Mouse (Mus musculus) embryo, embryonic 10 days (tissue): ENCODE measurements at regions not wholly inside any gene's neighbourhood (a gene's known extent, or its start where the extent isn't known, plus 50 kb on each side); places are given as distances from the start of the nearest gene placed in this dataset.
"Not testable (repeated sequence)": the region's sequence is repeated elsewhere in the genome, so short reads cannot be mapped to it uniquely, and the experiment has no call there.

Source experiments
- DNase-seq: peaks from one replicate; pipeline ENCODE4 v3.0.0-alpha.2; 2015; ENCODE audit warnings: low spot score

DNA sequence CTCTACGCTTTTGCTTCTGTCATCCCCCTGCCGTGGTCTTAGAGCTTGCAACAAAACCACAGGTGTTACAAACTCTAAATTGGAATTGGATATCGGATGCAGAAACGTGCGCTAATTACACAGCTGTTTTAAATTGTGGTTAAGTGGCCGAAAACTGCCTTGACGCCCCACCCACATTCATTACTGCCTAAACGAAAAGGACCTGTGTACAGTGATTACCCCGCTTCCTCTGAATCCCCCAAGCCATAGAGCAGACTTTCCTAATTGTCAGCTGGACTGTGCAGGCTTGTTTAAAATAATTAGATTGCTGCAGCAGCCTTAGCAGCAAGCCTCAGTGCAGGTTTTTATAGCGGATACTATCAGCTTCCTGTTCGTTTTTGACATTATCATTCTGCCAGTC, 94.7 kb downstream of the Cxxc4 start:
- DNase-seq: peak; percentile 41

DNA sequence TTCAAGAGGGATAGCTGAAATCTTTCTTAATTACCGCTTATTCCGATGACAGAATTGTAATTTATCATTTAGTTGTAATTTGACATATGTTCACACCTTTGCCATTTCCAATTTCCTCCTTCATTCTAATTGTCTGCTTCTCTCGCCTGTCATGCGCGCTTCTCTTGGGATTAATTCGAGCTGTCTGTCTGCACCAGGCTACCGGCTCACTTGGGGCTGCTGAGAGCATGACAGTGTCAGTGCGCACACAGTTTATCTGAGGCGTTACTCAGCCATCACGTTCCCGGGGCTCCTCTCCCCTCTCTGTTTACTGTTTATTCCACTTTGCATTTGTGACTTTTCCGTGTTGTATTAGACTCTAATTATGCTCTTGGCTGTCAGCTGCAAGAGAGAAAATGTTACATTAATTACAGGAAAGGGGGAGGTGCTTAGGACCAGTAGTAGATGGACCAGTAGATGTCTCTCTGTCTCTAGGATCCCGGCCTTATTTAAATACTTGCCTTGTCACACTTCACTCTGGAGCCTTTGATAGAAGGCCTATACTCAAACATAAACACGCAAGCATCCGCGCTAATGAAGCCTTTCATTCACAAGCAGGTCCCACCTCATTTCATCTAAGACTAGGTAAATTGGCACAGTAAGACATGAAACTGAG, 95.3 kb downstream of the Cxxc4 start:
- DNase-seq: peak; percentile 39

DNA sequence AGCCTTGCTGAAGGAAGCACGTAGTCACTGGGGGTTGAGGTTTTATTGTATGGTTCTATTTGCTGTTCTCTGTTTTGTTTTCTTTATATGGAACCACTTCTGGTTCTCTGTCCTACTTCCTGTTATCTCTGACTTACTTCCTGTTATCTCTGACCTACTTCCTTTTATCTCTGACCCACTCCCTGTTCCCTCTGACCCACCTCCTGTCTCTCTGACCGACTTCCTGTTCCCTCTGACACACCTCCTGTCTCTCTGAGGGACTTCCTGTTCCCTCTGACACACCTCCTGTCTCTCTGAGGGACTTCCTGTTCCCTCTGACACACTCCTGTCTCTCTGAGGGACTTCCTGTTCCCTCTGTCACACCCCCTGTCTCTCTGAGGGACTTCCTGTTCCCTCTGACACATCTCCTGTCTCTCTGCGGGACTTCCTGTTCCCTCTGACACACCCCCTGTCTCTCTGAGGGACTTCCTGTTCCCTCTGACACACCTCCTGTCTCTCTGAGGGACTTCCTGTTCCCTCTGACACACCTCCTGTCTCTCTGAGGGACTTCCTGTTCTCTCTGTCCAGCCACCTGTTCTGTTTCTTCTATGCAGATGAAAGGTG, 102.9 kb downstream of the Cxxc4 start:
- DNase-seq: not testable (repeated sequence)

DNA sequence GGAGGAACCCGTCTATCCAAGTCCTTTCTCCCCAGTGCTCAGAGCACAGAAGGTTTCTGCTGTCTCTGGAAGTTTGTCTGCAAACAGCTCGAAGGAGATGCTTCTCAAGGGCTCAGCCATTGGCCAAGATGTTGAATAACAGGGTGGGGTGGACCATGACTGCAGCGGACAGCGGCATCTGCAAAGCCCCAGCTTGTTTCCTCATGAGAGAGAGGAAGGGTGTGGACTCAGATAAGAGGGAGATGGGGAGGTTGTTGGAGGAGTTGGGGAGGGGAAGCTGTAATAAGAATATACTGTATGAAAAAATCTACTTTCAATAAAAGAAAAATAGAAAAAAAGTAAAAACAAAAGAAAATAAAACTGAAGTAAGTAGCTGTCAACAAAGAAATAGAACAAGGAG, 129.7 kb downstream of the Cxxc4 start:
- no peak for DNase-seq

DNA sequence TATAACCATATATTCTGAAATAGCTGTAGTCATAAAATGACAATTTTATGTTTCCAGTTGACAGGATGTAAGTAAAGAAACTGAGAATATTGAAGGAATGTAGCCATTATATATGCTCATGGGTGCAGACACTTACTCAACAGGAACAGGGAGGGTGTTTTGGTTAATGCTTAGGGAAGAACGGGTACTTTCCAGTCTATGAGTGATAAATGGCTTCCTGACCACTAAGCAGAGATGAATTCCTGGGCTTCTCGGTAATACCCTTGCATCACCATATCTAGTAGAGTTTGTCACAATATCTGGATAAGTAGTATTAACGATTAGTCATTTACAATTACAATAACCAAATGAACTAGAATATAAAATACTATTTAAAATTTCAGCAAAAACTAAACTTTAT, 130.5 kb downstream of the Cxxc4 start:
- DNase-seq: no peak

DNA sequence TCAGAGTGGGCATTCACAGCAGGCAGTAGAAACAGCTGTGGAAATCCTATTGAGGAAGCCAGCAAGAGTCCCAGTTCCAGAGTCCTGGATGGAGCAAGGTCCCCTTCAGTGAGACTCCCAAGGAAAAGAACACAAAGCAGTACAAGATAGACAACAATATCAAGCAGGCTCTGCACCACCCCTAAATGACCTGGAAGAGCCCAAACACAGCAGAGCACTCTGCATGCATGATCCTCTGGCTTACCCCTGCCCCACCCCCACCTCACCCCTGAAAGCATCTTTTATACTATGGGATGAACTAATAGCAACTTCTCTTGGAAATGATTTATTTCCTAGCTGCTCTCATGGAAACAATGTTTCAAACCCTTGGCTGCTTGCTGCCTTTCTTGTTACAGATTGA, 132.3 kb downstream of the Cxxc4 start:
- DNase-seq: no peak

DNA sequence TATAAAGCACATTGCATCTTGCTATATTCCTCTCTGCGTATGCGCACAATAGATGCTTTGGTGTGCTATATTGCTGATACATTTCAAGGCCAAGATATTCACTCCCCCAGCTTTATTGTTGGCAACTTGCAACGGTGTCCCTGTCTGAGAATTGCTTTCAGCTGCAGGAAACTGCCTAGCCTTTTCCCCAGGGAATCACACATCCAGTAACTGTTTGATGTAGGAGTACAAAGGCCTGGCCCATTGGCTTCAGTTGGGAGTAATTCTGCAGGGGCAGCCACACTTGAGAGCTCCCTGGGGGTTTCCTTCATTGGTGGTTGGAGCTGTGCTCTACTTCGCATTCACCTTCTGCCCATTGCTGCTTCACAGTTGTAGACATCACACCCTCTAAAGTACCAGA, 132.8 kb downstream of the Cxxc4 start:
- DNase-seq: peak; percentile 31

DNA sequence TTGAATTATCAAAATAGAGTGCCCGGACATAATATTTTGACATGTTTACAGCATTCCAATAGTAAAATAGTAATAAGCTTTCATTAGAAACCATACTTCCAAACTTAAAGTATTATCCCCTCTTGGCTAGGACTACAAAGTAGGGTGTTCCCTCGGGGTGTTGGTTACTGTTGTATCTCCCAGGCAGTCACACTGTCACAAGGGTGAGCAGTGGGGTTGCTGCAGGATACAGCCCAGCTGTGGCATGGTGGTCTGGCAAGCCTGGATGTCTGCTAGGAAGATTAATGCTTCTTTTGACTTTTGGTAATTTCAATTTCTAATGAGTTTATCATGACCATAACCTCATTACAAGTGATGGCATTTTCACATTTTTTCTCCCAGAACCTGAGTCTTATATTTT, 143.3 kb downstream of the Cxxc4 start:
- no peak for DNase-seq

DNA sequence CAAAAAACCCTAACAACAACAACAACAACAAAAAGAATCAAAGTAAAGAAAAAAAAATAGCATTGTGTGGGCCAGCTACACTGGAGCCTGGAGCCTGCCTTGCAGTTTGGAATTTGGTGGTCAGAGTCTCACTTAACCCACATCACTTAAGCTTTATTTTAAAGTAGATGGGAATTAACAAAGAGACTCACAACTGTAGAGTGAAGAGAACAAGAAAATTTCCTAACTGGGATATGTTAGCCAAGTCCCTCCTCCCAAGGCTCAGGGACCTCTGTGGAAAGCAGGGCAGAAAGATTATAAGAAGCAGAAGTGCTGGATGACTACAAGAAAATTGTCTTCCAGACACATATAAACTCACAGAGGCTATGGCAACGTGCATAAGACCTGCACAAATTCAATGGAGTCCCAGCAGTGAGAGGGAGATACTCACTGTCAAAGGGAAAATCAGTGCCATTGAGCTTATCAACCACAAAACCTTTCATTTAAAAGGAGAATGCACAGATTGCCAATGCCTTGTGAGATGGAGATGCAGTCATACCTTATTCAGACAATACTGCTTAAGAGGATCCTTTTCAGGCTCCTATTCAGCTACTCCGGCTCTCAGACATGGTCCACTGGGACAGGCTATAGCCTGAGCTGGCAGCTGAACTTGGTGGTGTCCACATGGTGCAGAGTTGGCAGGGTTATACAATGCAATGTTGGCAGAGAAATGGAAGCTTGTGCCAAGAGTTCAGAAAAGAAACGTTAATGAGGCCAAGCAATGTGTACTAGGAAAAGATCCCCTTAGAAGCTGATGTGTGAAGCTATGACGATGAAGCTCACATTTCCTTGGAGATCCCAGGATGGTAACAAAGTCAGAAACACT, 154.4 kb downstream of the Cxxc4 start:
- no peak for DNase-seq

DNA sequence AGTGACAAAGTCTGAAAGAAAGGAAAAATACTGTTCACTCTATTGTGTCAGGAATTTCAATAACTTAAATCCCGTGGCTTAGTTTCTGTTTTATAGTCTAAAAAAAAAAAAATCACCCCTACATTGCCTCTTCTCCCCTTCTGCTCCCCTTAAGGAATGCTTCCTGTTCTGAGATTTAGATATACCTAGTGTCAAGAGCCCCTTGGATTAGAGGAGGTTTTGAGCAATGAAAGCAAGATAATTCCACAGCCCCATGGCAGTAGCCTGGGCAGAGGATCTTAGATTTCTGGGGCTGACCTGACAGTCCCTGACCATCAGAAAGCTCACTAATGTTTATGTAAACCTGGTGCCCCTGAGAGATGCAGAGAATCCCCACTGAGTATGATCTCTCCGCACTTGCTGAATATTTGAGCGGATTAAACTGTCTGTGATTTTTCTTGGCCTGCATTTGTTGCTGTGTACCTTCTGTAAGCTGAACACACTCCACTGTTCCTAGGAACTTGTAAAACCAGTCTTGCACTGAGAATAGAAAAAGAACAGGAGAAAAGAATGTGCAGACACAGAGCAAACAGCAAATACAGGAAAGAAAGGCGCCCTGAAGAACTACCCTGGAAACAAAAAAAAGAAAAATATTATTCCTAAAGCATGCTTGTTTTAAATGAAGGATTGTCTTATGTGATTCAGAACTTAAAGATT, 164.3 kb downstream of the Cxxc4 start:
- peak; percentile 9 for DNase-seq

DNA sequence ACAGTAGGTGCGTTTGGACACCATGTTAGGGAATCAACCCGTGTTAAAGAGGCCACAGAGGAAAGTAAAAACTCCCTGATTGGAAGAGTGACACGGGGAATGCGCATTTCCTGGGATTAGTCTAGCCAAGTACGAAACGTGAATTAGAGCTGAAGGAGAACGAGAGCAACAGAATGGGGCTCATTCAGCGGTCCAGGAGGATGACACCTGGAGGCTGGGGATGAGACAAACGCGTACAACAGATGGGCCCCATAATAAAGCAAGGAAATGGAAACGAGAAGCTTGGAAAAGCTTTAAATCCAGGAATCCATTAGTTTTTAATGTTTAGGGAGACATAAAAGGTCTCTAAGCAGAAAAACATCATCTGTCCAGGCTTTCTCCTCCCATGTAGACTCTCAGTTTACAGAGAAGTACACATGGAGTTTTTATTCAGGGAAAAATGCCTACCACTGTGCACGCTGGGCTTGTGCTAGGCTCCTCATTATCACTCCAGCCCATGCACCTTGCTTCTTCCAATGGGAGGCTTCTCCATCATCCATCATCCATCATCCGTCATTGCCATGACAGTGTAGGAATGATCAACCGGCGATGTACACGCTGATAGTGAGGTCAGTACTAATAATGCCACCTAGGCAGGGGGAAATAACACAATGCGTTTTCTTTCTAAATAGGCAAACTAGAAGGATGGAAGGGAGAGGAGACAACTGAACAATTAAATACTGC, 179.5 kb downstream of the Cxxc4 start:
- DNase-seq: peak; percentile 8

DNA sequence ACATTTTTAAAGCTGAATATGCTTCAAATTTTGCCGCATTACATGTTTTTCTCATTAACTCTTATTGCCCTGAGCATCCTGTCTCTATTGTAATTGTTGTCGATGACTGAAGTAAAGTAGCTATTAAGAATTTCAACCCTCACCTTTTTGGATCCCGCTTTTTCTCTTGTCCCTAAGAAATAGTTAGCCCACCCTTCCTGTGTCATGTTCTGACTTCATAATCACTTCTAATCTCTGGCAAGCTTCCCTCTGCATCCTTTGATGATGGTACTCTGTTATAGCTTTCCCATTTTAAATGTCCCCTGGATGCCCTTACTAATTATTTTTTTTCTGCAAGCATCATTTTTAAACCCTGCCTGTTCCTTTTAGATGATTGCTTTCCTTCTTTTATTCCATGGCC, 191.3 kb downstream of the Cxxc4 start:
- no peak for DNase-seq

DNA sequence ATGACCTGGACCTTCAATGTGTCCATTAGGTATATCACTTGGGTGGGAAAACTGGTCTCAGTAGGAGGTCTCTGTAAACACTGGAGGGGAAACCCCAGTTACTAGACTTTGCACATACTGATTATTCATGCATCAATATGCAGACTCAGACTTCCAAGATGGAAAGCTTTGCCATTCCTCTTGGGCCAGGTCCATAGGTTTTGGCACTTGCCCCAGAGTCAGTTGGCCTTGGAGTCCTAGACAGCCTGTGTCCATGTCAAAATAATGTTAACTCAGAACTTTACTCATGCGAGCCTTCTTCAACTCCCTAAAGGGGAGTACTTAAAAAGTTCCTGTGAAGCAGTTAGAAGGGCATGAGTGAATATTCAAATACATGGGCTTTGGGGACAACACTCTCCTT, 230.3 kb downstream of the Cxxc4 start:
- no peak for DNase-seq

DNA sequence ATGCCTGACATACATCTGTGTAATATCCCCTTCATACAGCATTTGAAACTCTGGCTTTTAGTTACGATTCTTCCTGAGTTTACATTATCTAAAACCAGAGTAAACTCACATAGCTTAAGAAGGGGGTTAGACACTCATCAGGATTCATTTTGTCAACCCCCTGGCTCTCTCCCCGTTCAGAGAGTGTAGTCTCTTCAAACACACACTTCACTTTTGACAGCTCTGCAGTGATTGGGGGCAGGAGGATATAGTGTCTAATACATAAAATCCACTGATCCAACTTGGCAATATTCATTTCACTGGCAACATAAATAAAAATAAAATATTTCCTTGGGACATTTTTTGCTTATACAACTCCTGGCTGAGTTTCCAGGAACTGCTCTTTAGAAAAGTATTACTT, 251.0 kb downstream of the Cxxc4 start:
- DNase-seq: no peak

DNA sequence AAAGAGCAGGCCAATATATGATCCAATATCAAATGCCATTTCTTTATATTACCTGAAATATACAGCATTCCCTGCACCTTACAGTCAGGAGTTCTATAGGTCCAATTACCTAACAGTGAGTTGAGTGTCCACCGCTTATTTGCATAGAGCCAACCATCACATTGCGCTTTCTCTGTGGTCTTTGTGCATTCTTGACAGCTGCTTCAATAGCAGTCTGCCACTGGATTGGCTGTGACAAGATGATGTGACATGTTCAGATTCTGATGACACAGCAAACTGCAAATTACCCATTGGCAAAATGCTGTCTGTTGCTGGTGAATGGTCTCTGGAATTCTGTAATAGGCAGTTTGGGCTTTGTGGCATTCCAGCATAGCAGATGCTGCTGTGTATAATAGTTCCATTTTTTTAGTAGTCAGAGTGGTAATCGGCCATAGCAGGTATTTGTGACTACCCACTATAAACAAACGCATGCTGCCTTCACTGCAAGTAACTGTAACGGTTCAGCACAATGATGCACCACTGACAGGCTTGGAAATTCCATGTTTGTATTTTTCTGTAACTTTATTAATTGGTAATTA, 253.8 kb downstream of the Cxxc4 start:
- no peak for DNase-seq

DNA sequence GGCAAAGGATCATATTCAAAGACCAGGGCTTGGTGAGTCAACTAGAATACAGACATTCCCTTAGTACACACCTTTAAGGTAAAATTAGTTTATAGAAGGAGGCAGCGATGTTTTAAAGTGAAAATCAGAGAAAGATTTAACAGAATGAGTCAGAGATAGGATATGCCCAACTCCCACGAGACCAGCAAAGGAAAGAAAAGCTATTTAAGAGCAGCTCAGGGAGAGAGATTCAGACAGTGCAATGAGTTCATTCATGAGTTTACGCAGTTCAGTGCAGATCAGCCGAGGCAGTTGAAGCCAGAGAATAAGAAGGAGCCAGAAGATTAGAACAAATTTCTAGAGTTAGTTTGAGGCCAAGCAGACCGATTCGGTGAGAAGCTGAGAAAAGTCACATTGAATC, 273.4 kb downstream of the Cxxc4 start:
- no peak for DNase-seq

DNA sequence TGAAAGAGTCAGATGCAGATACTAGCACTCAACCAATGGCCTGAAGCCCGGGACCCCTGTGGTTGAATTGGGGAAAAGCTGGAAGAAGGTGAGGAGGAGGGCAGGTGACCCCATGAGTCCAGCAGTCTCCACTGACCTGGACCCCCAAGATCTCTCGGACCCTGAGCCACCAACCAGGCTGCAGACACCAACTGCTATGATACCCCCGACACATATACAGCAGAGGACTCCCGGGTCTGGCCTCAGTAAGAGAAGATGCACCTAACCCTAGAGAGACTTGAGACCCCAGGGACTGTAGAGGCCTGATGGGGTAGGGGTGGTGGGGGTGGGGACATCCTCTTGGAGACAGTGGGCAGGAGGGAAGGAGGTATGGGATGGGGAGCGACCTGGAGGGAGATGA, 289.5 kb downstream of the Cxxc4 start:
- no peak for DNase-seq

DNA sequence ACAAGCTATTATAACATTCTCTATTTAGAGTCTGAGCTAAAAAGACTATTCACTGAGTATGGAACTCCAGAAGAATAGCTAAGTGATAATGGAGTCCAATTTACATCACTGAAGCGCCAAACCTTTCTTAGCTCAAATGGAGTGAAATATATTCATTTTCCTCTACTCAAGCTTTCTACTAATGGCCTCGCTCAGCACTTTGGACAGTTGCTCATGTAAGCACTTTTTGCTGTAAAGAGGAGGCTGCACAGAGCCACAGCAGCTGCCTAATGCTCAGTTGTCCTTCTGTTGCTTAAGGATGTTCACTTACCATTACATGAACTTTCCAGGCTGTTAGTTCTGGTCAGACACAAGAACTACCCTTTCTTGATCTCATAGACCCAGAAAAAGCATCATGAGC, 268.7 kb upstream of the Tacr3 start:
- no peak for DNase-seq

DNA sequence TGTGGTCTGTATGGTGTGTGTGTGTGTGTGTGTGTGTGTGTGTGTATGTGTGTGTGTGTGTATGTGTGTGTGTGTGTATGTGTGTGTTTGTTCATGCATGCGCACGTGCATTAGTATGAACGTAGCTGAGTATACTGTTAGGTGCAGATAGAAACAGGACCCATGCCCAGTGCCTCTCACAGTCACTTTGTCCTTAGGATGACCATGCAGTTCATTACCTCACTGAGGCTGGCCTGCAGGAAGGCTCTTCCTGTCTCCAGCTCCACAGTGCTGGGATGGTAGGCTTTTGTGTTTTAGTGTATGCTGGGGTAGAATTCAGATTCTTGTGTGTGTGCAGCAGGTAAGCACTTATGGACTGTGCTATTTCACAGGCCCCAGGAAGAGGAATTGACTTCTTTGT, 250.0 kb upstream of the Tacr3 start:
- no peak for DNase-seq

DNA sequence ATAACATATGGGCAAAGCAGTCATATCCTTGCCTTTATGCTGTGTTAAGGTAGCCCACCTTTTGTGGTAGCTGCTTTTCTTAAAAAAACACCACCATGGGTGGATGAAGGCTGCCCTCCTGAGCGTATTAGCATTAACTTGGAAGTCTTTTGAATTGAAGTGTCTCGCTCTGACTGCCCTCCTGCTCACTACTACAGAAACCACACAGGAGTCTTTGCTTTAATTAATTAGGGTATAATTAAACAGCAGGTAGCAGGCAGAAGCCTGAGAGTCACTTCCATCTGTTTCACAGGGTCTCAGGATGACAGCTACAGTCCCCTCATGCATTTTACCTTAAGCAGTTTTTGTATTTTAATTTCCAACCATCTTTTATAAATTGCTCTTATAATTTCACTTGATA, 240.2 kb upstream of the Tacr3 start:
- DNase-seq: no peak

DNA sequence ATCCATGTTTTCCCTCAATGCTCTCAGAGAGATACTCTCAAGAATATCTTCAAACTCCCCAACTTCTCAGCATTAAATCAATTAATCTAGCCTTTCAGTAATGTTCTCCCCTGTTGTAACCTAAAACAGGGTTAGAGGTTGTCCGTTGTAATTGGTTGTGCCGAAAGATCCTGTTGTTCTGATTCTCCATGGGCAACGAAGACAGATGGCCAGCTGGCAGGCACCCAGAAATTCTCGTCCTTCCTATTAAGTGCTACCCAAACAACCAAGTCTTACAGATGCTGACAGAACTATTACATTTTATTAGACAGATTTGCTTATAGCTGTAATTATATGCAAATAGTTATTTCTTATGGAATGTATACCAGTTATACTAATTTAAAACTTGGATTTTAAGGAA, 225.9 kb upstream of the Tacr3 start:
- DNase-seq: no peak

DNA sequence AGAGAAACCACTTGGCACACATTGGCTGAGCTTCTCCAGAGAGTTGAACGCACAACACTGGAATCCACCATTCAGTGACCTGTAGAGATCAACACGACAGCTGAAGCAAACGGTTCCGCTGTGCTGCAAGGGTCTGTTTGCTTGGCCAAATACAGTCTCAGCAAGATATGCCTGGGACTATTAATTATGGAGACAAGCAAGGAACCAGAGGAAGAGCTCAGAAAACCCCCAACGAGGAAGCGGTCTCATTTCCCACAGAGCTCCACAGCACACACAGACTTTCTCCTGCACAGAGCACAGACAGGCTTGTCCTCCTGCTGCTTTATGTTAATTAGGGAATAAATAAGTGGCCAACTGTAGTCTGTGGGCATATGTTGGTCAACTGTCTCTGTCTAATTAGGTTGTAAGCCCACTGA, 223.4 kb upstream of the Tacr3 start:
- DNase-seq: peak; percentile 27
